Mouse (Mus musculus) cortical plate, adult 2 months (tissue): ENCODE data around the gene Set.

ENCODE experiments used
- CTCF ChIP-seq: fragments of 200-500 bp; IDR thresholded peaks from 2 replicates; pipeline ENCODE4 v1.5.1; 2011; ENCODE audit warnings: mild to moderate bottlenecking, control low read depth, low read length; ENCODE audit not compliant: insufficient read depth; ENCODE audit errors: extremely low read depth
- POLR2A ChIP-seq: fragments of 200-500 bp; IDR thresholded peaks from 2 replicates; pipeline ENCODE4 v1.6.1; 2011; ENCODE audit warnings: mild to moderate bottlenecking, low read length, control low read depth; ENCODE audit not compliant: insufficient read depth; ENCODE audit errors: extremely low read depth

DNA sequence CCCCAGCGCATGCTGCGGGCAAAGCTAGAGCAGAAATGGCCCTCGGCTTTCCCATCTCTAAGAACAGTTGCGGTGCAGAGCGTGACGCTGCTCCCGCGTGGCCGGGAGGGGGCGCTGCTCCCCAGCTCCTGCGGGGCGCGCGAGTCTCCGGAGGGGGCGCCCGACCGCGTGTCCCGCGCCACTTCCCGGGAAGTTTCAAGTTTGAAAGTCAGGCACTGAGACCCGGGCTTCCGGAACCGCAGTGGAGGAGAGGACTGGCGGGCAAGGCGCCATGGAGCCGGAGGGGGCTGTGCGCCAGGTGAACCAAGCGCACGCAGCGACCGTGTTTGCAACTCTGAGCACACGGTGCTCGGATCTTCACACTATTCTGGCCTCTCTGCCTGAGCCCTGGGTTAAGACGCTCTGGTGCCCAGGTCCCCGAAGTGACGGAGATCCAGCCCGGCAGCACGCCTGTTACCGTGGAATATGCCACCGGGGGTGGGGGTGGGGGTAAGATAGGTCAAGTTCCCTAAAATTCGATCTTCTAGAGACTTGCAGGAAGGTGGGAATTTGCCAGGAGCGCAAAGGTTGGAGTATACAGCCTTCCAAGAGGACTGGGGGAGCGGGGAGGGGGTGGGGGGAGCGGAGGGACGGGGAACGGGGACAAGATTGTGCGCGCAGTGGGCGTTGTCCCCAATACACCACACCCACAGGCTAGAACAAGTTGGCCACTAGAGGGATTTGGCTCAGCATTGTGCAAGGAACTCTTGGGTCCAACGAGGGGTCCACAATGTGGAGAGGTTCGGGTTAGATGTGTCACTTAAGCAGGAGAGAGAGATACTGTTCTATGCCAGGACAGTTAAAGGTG is 20.5 kb downstream of the Set start, which contains the start of gene Pkn3:
- TF ChIP-seq CTCF (peak; percentile 75), POLR2A (no peak)
